Mouse (Mus musculus): ENCODE results near the gene Arhgap44. TPM values are rescaled to one million over a fixed set of nuclear protein-coding genes. Genes with fewer than 3 reads are reported as not detected.

The Arhgap44 gene
- under 1 TPM in 1 of 2 experiments, not detected in 1; 0.25 TPM for polyA plus RNA-seq (2017; shearing (Covaris generic))

- ATAC-seq = no peak
Measured at GRCm38 (mm10) chr11:65162767-65163120, at the start of gene Arhgap44. Arhgap44 (minus strand) TSS chr11:65162961.

GRCm38 (mm10) chr11:65211701-65212100 lies 48.9 kb upstream of the Arhgap44 start:
- ATAC-seq = no peak

- no peak for ATAC-seq
Measured at GRCm38 (mm10) chr11:65209441-65209840, 46.7 kb upstream of the Arhgap44 start.

GRCm38 (mm10) chr11:65205306-65205705 lies 42.5 kb upstream of the Arhgap44 start:
- no peak for ATAC-seq

- ATAC-seq = no peak
Measured at GRCm38 (mm10) chr11:65204651-65205050, 41.9 kb upstream of the Arhgap44 start.

GRCm38 (mm10) chr11:65203020-65203419 lies 40.3 kb upstream of the Arhgap44 start:
- no peak for ATAC-seq

- ATAC-seq = no peak
Measured at GRCm38 (mm10) chr11:65202236-65202635, 39.5 kb upstream of the Arhgap44 start.

GRCm38 (mm10) chr11:65198026-65198425 lies 35.3 kb upstream of the Arhgap44 start:
- ATAC-seq = no peak

GRCm38 (mm10) chr11:65197280-65197679 lies 34.5 kb upstream of the Arhgap44 start:
- ATAC-seq = no peak

- ATAC-seq = no peak
Measured at GRCm38 (mm10) chr11:65186974-65187373, 24.2 kb upstream of the Arhgap44 start.

- ATAC-seq = no peak
Measured at GRCm38 (mm10) chr11:65185114-65185513, 22.4 kb upstream of the Arhgap44 start.

GRCm38 (mm10) chr11:65170121-65170750 lies 7.5 kb upstream of the Arhgap44 start:
- no peak for ATAC-seq

GRCm38 (mm10) chr11:65161881-65162766 lies 637 bp downstream of the Arhgap44 start:
- ATAC-seq = no peak

- ATAC-seq = no peak
Measured at GRCm38 (mm10) chr11:65160991-65161880, 1.5 kb downstream of the Arhgap44 start.

GRCm38 (mm10) chr11:65159791-65160190 lies 3.0 kb downstream of the Arhgap44 start, which contains the start of gene 1700086D15Rik:
1700086D15Rik (minus strand) TSS chr11:65159891.
- no peak for ATAC-seq

GRCm38 (mm10) chr11:65158658-65158990 lies 4.1 kb downstream of the Arhgap44 start:
- ATAC-seq = no peak

- no peak for ATAC-seq
Measured at GRCm38 (mm10) chr11:65157966-65158657, 4.6 kb downstream of the Arhgap44 start.

GRCm38 (mm10) chr11:65153006-65153405 lies 9.8 kb downstream of the Arhgap44 start:
- ATAC-seq = no peak

GRCm38 (mm10) chr11:65148441-65148840 lies 14.3 kb downstream of the Arhgap44 start:
- ATAC-seq = no peak

- ATAC-seq = no peak
Measured at GRCm38 (mm10) chr11:65142838-65143417, 19.8 kb downstream of the Arhgap44 start.

GRCm38 (mm10) chr11:65139030-65139429 lies 23.7 kb downstream of the Arhgap44 start:
- no peak for ATAC-seq

- no peak for ATAC-seq
Measured at GRCm38 (mm10) chr11:65137145-65137652, 25.6 kb downstream of the Arhgap44 start.
